Mouse (Mus musculus): Measurements from ENCODE around the gene Mon1a. TPM values are rescaled to one million over a fixed set of nuclear protein-coding genes. Genes with fewer than 3 reads are reported as not detected.

Mon1a gene
- total RNA-seq, 2 experiments from 2014 or later, result 5.9 to 6.7 TPM

DNA sequence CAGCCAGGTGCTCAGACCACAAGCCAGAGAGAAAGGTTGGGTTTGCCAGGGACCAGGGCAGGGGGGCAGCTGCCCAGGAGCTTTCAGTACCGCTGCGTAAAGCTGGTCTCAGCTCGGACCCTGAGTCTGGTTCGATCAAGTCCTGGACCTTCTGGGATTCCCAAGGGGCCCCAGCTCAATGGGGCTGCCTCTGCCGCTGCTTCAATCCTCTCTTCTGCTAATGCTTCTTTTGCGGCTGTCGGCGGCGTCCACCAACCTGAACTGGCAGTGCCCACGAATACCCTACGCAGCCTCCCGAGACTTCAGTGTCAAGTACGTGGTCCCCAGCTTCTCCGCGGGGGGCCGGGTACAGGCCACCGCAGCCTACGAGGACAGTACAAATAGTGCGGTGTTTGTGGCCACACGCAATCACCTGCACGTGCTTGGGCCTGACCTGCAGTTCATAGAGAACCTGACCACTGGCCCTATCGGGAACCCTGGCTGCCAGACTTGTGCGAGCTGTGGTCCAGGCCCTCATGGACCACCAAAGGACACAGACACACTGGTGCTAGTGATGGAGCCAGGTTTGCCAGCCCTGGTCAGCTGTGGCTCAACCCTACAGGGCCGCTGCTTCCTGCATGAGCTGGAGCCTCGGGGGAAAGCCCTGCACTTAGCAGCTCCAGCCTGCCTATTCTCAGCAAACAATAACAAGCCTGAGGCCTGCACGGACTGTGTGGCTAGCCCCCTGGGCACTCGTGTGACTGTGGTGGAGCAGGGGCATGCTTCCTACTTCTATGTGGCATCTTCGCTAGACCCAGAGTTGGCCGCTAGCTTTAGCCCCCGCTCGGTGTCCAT, 19.2 kb downstream of the Mon1a start:
- intact Hi-C loops (cut with DNase I; ENCODE audit: low total_unique reads), result no loop called here
- DNase-seq, result no peak

- intact Hi-C loops (cut with DNase I; ENCODE audit: low total_unique reads), result no loop called here
- no peak for DNase-seq
These were observed 19.8 kb downstream of the Mon1a start for GRCm38 (mm10) chr9:107907801-107908120.

- DNase-seq, result peak; percentile 28
- intact Hi-C loops (cut with DNase I; ENCODE audit: low total_unique reads), result no loop called here
These were observed 20.6 kb downstream of the Mon1a start for GRCm38 (mm10) chr9:107908410-107909158.

DNA sequence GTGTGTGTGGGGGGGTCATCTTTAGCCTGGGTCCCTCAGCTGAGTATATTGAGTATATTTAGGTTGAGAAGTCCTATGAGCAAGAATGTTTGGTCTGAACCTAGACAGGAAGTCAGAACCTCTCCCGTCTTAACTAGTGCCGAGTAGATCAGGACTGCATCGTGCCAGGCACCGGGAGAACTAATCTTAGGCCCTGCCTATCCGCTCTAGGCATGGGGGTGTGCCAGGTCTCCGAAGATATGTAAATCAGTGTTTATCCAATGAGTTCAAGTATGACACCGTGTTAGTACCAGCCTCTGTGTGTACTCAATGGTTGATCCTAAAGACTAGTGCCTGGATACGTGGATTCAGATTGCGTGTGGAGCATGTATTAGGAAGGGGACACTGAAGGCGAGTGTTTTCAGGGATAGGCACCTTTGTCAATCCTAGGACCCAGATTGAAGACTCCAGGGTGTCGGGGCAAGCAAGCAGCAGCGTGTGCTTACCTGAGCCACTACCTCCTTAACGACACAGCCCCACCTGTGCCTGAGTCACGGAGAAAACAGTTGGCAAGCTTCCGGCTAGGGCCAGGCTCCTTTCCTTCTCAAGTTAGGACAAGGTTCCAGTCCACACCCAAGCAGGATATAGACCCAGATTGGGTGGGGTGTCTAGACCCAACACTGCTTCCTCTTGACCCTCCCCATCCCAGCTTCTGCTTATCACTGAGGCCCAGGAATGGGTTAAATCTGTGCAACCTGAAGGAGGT, 22.2 kb downstream of the Mon1a start:
- no peak for DNase-seq
- intact Hi-C loops (cut with DNase I; ENCODE audit: low total_unique reads), result no loop called here

- intact Hi-C loops (cut with DNase I; ENCODE audit: low total_unique reads), result loop anchor here (5.0 kb wide), 1 partner anchor 37 kb away; the partner anchor contains the start of gene Traip
- DNase-seq, result no peak
These were observed 26.9 kb downstream of the Mon1a start for GRCm38 (mm10) chr9:107914764-107915420.

DNA sequence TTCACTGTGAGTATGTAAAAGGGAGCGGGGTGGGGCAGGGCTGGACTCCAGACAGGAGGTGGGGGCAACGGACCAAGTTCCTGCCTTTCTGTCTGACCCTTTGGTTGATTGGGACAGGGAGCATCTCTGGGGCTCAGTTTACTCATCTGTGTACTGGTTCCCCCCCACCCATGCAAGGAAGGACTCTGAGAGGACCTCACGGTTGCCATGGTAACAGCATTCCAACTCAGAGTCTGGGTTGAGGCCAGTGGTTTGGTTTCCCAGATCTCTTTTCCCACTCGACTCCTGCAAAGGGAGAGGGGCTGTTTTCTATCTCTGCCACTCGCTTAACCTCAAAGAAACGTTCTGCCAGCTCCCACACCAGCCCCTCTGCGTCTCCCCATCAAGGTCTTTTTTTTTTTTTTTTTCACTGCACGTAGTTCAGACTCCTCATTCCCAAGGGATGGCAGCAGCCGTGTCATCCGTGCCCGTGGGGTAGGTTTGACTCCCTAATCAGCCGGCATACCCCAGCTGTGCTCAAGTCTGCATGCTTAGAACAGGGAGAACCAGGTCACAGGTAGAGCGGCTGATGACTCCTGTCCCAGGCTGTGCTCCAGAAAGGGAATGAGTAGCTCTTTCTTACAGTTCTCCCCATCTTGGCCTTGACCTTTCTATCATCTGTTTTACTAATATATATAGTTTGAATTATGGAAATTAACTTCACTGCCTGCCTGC, 30.1 kb downstream of the Mon1a start:
- DNase-seq, result no peak
- intact Hi-C loops (cut with DNase I; ENCODE audit: low total_unique reads), result loop anchor here (5.0 kb wide), 1 partner anchor 34 kb away; the partner anchor contains the start of gene Traip

GRCm38 (mm10) chr9:107918884-107919283, 30.9 kb downstream of the Mon1a start:
- intact Hi-C loops (cut with DNase I; ENCODE audit: low total_unique reads), result loop anchor here (5.0 kb wide), 1 partner anchor 33 kb away; the partner anchor contains the start of gene Traip
- no peak for DNase-seq

GRCm38 (mm10) chr9:107919441-107919840, 31.5 kb downstream of the Mon1a start:
- no peak for DNase-seq
- intact Hi-C loops (cut with DNase I; ENCODE audit: low total_unique reads), result loop anchor here (5.0 kb wide), 1 partner anchor 33 kb away; the partner anchor contains the start of gene Traip

DNA sequence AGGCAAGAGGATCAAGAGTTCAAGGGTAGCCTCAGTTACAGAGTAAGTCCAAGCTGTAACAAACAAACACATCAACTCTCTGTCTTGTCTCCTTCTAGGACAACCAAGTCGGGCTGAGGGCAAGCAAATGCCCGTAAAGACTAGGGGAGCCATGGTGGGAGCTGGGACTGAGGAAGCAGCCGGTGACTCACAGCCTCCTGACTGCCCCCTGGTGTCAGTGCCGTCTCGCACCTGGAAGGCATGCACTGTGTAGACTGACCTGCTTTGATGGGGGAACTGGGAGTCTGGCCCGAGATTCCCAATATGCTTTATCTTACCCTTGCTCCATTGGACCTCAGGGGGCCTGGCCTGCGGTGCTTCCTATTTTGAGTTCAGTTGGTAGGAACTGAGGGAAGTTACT, 35.1 kb downstream of the Mon1a start:
- peak; percentile 54 for DNase-seq

GRCm38 (mm10) chr9:107923956-107924355, 36.0 kb downstream of the Mon1a start:
- peak; percentile 51 for DNase-seq
- intact Hi-C loops (cut with DNase I; ENCODE audit: low total_unique reads), result no loop called here

More for the DNA sequence above, 35.1 kb downstream of the Mon1a start:
- intact Hi-C loops (cut with DNase I; ENCODE audit: low total_unique reads), result no loop called here

DNA sequence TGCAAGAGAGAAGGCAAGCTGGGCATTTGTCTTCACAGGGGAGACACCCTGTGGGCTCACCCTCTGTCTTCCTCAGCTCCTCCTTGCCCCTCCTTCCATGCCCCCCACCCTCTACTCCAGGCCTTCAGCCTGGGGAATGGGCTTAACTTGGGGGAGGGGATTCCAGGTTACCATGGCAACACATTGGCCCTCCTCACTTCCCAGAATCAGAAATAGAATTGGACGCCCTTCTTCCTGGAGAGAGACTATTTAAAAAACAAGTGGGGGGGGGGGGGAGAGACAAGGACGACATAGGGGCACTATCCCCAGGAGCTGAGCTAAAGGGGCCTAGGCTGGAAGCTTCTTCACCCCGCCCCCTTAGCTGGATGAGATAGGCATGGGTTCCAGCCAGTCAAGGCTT, 37.3 kb downstream of the Mon1a start:
- intact Hi-C loops (cut with DNase I; ENCODE audit: low total_unique reads), result no loop called here
- DNase-seq, result no peak

DNA sequence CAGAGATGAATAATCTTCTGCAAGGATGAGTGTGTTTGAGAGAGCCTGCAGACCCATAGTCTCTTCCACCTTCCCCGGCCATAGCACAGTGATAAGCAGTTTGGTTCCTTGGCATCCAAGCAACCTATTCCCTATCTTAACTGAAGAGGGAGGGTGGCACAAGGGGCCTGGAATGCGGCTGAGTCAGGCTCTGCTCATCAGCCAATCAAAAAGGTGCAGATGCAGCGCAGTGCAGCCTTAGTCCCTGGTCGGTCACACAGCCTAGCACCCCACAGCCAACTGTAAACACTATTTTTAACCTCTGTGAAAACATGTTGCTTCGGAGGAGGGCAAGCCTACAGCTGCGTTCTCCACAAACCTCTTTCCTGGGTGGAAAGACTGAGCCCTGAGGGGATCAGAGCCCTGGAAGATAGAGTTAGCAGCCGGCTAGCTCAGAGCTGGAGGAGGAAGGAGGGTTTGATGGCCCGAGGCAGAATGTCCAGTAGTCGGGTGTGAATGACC, 39.0 kb downstream of the Mon1a start:
- intact Hi-C loops (cut with DNase I; ENCODE audit: low total_unique reads), result no loop called here
- DNase-seq, result no peak

GRCm38 (mm10) chr9:107927749-107928148, 39.8 kb downstream of the Mon1a start:
- no peak for DNase-seq
- intact Hi-C loops (cut with DNase I; ENCODE audit: low total_unique reads), result no loop called here

DNA sequence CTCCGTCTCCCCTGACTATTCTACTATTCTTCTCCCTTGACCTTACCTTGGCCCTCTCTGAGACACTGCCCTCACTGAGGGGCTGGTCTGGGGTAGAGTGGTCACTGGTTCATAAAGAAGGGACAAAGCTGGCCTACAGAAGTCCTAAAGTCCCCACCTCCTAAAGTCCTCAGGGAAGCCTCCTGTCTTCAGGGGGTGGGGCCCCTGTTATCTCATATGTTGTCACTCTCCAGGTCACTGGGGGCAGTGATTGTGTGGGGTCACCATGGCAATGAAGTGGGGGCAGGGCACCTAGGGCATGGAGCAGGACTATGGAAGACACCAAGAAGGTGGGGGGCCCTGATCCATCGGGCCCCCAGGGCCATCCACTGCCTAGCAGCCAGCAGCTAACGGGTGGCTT, 40.2 kb downstream of the Mon1a start, which contains the start of gene Actl11:
TSS of gene Actl11 (plus strand) at position 301 of the 400 bp plus-strand sequence.
- no peak for DNase-seq
- intact Hi-C loops (cut with DNase I; ENCODE audit: low total_unique reads), result no loop called here

GRCm38 (mm10) chr9:107932221-107932620, 44.3 kb downstream of the Mon1a start:
- intact Hi-C loops (cut with DNase I; ENCODE audit: low total_unique reads), result no loop called here
- no peak for DNase-seq

DNA sequence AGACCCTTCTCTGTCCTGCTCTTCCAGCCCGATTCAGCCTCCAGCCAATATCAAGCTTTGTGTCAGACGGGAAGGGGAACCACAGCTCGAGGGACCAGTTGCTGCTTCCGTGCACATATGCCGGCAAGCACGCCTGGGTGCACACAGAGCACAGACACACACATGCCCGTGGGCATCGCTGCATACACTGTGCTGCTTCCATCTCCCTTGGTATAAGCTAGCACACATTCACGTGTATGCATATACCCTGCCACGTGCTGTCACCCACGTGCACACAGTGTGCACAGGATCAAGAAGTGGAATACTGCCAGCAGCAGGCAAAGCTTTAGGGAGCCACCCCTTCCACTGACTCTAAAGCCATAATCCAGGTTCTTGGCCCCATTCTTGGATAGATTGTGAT, 46.2 kb downstream of the Mon1a start:
- no peak for DNase-seq
- intact Hi-C loops (cut with DNase I; ENCODE audit: low total_unique reads), result no loop called here

DNA sequence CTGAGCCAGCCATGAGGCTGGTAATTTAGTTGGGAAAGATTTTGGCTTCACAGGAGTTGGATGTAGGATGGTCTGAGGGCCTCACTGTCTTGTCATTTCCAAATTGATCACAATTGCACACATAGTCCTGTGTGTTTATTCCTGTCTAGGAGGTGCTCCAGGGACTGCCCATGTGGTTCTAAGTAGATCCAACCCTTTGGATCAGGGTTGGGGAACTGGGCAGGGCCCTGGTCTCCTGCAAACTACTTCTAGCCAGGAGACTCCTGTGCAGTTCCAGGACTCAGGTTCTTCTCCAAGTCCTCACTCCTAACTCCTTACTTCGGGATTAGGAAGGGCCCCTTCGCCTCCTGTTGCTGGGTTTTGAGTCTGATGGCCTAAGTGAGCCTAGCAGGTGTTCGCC, 47.4 kb downstream of the Mon1a start, which contains the start of gene Camkv:
TSS of gene Camkv (plus strand) at position 301 of the 400 bp plus-strand sequence.
- intact Hi-C loops (cut with DNase I; ENCODE audit: low total_unique reads), result no loop called here
- no peak for DNase-seq

DNA sequence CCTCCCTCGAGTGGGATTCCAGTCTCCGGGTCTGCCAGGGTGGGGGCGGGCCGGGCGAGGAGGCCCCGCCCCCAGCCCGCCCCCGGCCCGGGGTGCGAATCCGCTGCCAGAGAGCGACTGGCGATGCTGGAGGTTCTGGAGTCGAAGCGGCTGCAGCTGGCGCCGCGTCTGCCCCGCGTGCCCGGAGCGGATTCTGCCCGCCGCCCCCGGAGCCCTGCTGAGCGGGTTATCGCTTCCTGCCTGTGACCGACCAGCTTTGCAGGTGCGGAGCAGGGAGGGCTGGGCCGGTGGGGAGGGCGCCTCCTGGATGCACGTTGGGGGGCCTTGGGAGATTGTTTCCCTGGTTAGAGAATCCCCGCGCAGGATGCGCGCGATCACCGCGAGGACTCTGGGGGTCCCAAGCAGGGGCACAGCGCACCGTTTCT, 47.9 kb downstream of the Mon1a start:
- no peak for DNase-seq

More for the DNA sequence above, 47.9 kb downstream of the Mon1a start:
- intact Hi-C loops (cut with DNase I; ENCODE audit: low total_unique reads), result no loop called here
